ENCODE assay signal across 16 mouse cellular contexts in the genomic region with DNA sequence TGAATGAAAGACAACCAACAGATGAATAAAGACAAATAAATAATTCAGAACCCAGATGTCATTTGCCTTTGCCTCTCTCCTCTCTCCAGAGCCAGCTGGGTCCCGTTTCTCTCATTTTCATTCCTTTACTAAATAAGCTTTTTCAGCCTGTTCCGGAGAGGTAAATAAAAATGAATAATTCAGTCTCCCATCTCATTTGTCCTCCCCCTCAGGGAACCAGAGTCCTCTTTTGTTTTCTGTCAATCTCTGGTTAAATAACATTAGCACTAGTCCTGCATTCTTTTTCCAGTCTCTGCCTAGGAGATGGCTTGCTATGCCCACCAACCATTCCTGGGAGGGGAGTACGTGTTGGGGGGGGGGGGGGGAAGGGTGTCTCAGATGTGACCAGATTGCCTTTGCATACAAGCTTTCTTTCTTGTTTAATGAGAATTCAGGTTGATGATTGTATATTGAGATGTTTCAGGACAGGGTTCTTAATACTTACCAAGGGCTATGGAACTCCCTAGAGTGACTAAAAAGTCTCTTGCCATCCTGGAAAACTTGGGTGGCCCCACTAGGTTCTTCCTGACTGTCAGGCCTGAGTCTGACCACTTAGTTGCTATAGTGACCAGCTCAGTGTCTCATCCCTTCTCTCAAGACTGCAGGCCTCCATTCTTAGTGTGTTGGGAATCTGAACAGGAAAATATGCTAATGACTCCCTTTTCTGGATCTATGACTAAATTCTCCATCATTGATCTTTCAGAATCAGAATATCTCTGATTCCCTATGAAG. TPM values are rescaled to one million over a fixed set of nuclear protein-coding genes. Genes with fewer than 3 reads are reported as not detected.
DNase-seq lines count a peak whose midpoint lies in the region; ATAC-seq and TF ChIP-seq lines count a peak whose summit lies in the region.
"Had no signal": no experiment of that assay in that cellular context is flagged by ENCODE, and none has a peak within 500 bp of the region (broad histone marks: within the 10 kb centered on the region; RNA-seq: fewer than 3 reads in every experiment).

No protein-coding gene starts in this region.

- H3K27ac ChIP-seq in forebrain, embryonic 11.5 days (ENCODE audit: low read depth, low read length), result no peak overlapping the region
- peak overlapping the region; percentile 66 for H3K27ac ChIP-seq in hindbrain, embryonic 13.5 days
- peak overlapping the region; percentile 38; the same call in 1 of the 2 replicates for H3K27ac ChIP-seq in midbrain, embryonic 15.5 days
- H3K27ac ChIP-seq in liver, postnatal 0 days (ENCODE audit: low read depth), result no peak overlapping the region
- H3K27ac ChIP-seq: embryonic facial prominence, embryonic 13.5 days; stomach, embryonic 15.5 days had no signal

- no peaks in the 10 kb centered on the region for H3K4me1 ChIP-seq in forebrain, embryonic 11.5 days (replicated peaks; ENCODE audit: control insufficient read depth, insufficient read depth, low read length)
- H3K4me1 ChIP-seq in hindbrain, embryonic 13.5 days (replicated peaks), result peaks cover 11% of the 10 kb centered on the region
- peaks cover 8% of the 10 kb centered on the region for H3K4me1 ChIP-seq in midbrain, embryonic 15.5 days
- no peaks in the 10 kb centered on the region for H3K4me1 ChIP-seq in liver, postnatal 0 days (ENCODE audit: insufficient read depth)
- H3K4me1 ChIP-seq: embryonic facial prominence, embryonic 13.5 days; stomach, embryonic 15.5 days had no signal

- no peak overlapping the region for H3K4me3 ChIP-seq in forebrain, embryonic 11.5 days (ENCODE audit: low read depth, low read length)
- no peak overlapping the region for H3K4me3 ChIP-seq in hindbrain, embryonic 13.5 days
- no peak overlapping the region for H3K4me3 ChIP-seq in midbrain, embryonic 15.5 days
- no peak overlapping the region for H3K4me3 ChIP-seq in liver, postnatal 0 days (ENCODE audit: low read depth, low read length)
- H3K4me3 ChIP-seq: embryonic facial prominence, embryonic 13.5 days; stomach, embryonic 15.5 days had no signal

- TF ChIP-seq POLR2A in brain, embryonic 14.5 days (IDR thresholded peaks at IDR 0.05; ENCODE audit: borderline replicate concordance, extremely low read depth, insufficient read depth, insufficient read length, poor library complexity, severe bottlenecking), result no peak

- H3K9ac ChIP-seq in forebrain, embryonic 11.5 days (ENCODE audit: low read length), result no peak overlapping the region
- H3K9ac ChIP-seq in hindbrain, embryonic 13.5 days, result no peak overlapping the region
- no peak overlapping the region for H3K9ac ChIP-seq in midbrain, embryonic 15.5 days
- H3K9ac ChIP-seq in liver, postnatal 0 days (replicated peaks), result no peak overlapping the region
- H3K9ac ChIP-seq: embryonic facial prominence, embryonic 13.5 days; stomach, embryonic 15.5 days had no signal

- no peak for TF ChIP-seq EP300 in liver, postnatal 0 days (IDR thresholded peaks at IDR 0.05; ENCODE audit: low read depth)

- no peaks in the 10 kb centered on the region for H3K27me3 ChIP-seq in forebrain, embryonic 11.5 days (ENCODE audit: control insufficient read depth, insufficient read depth, low read length)
- H3K27me3 ChIP-seq in hindbrain, embryonic 13.5 days, result no peaks in the 10 kb centered on the region
- H3K27me3 ChIP-seq in midbrain, embryonic 15.5 days (replicated peaks), result no peaks in the 10 kb centered on the region
- H3K27me3 ChIP-seq in liver, postnatal 0 days (ENCODE audit: insufficient read depth, low read length), result no peaks in the 10 kb centered on the region
- H3K27me3 ChIP-seq: embryonic facial prominence, embryonic 13.5 days; stomach, embryonic 15.5 days had no signal

- H3K4me2 ChIP-seq in forebrain, embryonic 11.5 days (ENCODE audit: low read depth, low read length, severe bottlenecking), result no peak overlapping the region
- H3K4me2 ChIP-seq in hindbrain, embryonic 13.5 days, result no peak overlapping the region
- no peak overlapping the region for H3K4me2 ChIP-seq in midbrain, embryonic 15.5 days
- H3K4me2 ChIP-seq in liver, postnatal 0 days (ENCODE audit: low read depth, low read length), result no peak overlapping the region
- H3K4me2 ChIP-seq: embryonic facial prominence, embryonic 13.5 days; liver, embryonic 11.5 days; stomach, embryonic 15.5 days had no signal

- H3K9me3 ChIP-seq in forebrain, embryonic 11.5 days (ENCODE audit: control insufficient read depth, low read length), result no peaks in the 10 kb centered on the region
- no peaks in the 10 kb centered on the region for H3K9me3 ChIP-seq in hindbrain, embryonic 13.5 days
- no peaks in the 10 kb centered on the region for H3K9me3 ChIP-seq in midbrain, embryonic 15.5 days
- no peaks in the 10 kb centered on the region for H3K9me3 ChIP-seq in liver, postnatal 0 days (ENCODE audit: low read length)
- H3K9me3 ChIP-seq: embryonic facial prominence, embryonic 13.5 days; stomach, embryonic 15.5 days had no signal

- WGBS in forebrain, embryonic 11.5 days, result 17% methylated on average over 3 of the region's 3 CpGs
- WGBS in hindbrain, embryonic 13.5 days, result 10% methylated on average over 3 of the region's 3 CpGs
- 6% methylated on average over 3 of the region's 3 CpGs for WGBS in midbrain, embryonic 15.5 days
- WGBS in liver, postnatal 0 days (ENCODE audit: insufficient replicate concordance), result 58% methylated on average over 3 of the region's 3 CpGs

- peak; percentile 76 for DNase-seq in brain, embryonic 14.5 days (ENCODE audit: low read depth)
- no peak for DNase-seq in forebrain, embryonic 11.5 days (ENCODE audit: low spot score)
- DNase-seq in liver, postnatal 0 days, result no peak
- DNase-seq in adrenal gland, adult 2 months, result no peak
- no peak for DNase-seq in left cerebral cortex, adult 8-10 months (ENCODE audit: low spot score in 2 of 2)
- DNase-seq: cerebellum, adult 8-10 months; gastrocnemius, postnatal 25 days; layer of hippocampus, adult 9-11 months; lung, postnatal 10 days; right cerebral cortex, postnatal 4 days; thymus, postnatal 14 days had no signal

- H3K36me3 ChIP-seq in forebrain, embryonic 11.5 days (ENCODE audit: control insufficient read depth, insufficient read depth, low read length), result no peaks in the 10 kb centered on the region
- H3K36me3 ChIP-seq in hindbrain, embryonic 13.5 days, result no peaks in the 10 kb centered on the region
- H3K36me3 ChIP-seq in midbrain, embryonic 15.5 days (replicated peaks), result no peaks in the 10 kb centered on the region
- H3K36me3 ChIP-seq in liver, postnatal 0 days (replicated peaks; ENCODE audit: insufficient read depth, low read length), result no peaks in the 10 kb centered on the region
- H3K36me3 ChIP-seq: embryonic facial prominence, embryonic 13.5 days; stomach, embryonic 15.5 days had no signal

- TF ChIP-seq CTCF in brain, embryonic 14.5 days (IDR thresholded peaks at IDR 0.05; ENCODE audit: borderline replicate concordance, extremely low read depth, insufficient read depth, insufficient read length), result no peak
- no peak for TF ChIP-seq CTCF in liver, postnatal 0 days (IDR thresholded peaks at IDR 0.05; ENCODE audit: low read depth)

- ATAC-seq in forebrain, embryonic 11.5 days (replicated peaks; ENCODE audit: low FRiP score), result peak; percentile 71
- peak; percentile 84 for ATAC-seq in hindbrain, embryonic 13.5 days (ENCODE audit: low FRiP score)
- ATAC-seq in midbrain, embryonic 15.5 days (replicated peaks), result peak; percentile 59
- no peak for ATAC-seq in liver, postnatal 0 days

RNA-seq across cellular contexts. Expression of a gene that starts 21.6 kb away (rescaled TPM):
- polyA plus RNA-seq in brain, embryonic 14.5 days (2012; rRNA removed), result 43.8 and 68.5 TPM in 2 replicates
- 134 and 151 TPM in 2 replicates for polyA plus RNA-seq in forebrain, embryonic 11.5 days (2014; fragmentation: Nextera tagmentation; extraction: Ambion mirVana)
- polyA plus RNA-seq in hindbrain, embryonic 13.5 days (2015; fragmentation: Nextera tagmentation; extraction: Ambion mirVana), result 53.0 and 53.3 TPM in 2 replicates
- 37.4 and 39.5 TPM in 2 replicates for polyA plus RNA-seq in midbrain, embryonic 15.5 days (2015; fragmentation: Nextera tagmentation; extraction: Ambion mirVana)
- polyA plus RNA-seq in liver, postnatal 0 days (2015; fragmentation: Nextera tagmentation; extraction: Ambion mirVana), result 37.4 and 39.8 TPM in 2 replicates
- total RNA-seq in adrenal gland, adult 2 months (2021), result 10 to 100 TPM; 15.8 to 20.6 TPM
- polyA plus RNA-seq in adrenal gland, adult 2 months (2012; rRNA removed), result 10.9 and 11.1 TPM in 2 replicates
- total RNA-seq in left cerebral cortex, adult 8-10 months (2022), result 10 to 100 TPM; 10.7 to 13.1 (median 11.9) TPM

RNA-seq across cellular contexts. Expression of a gene that starts 30.1 kb away (rescaled TPM):
- 12.9 and 15.0 TPM in 2 replicates for polyA plus RNA-seq in brain, embryonic 14.5 days (2012; rRNA removed)
- polyA plus RNA-seq in forebrain, embryonic 11.5 days (2014; fragmentation: Nextera tagmentation; extraction: Ambion mirVana), result 27.8 and 29.3 TPM in 2 replicates
- polyA plus RNA-seq in hindbrain, embryonic 13.5 days (2015; fragmentation: Nextera tagmentation; extraction: Ambion mirVana), result 14.8 and 14.9 TPM in 2 replicates
- 14.8 and 15.3 TPM in 2 replicates for polyA plus RNA-seq in midbrain, embryonic 15.5 days (2015; fragmentation: Nextera tagmentation; extraction: Ambion mirVana)
- polyA plus RNA-seq in liver, postnatal 0 days (2015; fragmentation: Nextera tagmentation; extraction: Ambion mirVana), result 14.3 and 15.4 TPM in 2 replicates
- 10 to 100 TPM; 26.8 to 31.7 TPM for total RNA-seq in adrenal gland, adult 2 months (2021)
- 7.7 and 10.5 TPM in 2 replicates for polyA plus RNA-seq in adrenal gland, adult 2 months (2012; rRNA removed)
- 10 to 100 TPM; 26.8 to 30.6 (median 29.2) TPM for total RNA-seq in left cerebral cortex, adult 8-10 months (2022)

Comparison
In these comparisons a context has a peak if more than half of its experiments do, and no peak if none do; other contexts are left out.
1. H3K27ac ChIP-seq: peak in hindbrain, embryonic 13.5 days (single experiment) and midbrain, embryonic 15.5 days (single experiment); none in forebrain, embryonic 11.5 days (single experiment) and liver, postnatal 0 days (single experiment).